Mouse (Mus musculus): ENCODE results near the gene Lemd1. TPM values are rescaled to one million over a fixed set of nuclear protein-coding genes. Genes with fewer than 3 reads are reported as not detected.
"Not testable (repeated sequence)": the region's sequence is repeated elsewhere in the genome, so short reads cannot be mapped to it uniquely, and the experiment has no call there.

Gene Lemd1
- polyA plus RNA-seq, 1 experiment from 2014 or later, result 0.27 TPM

DNA sequence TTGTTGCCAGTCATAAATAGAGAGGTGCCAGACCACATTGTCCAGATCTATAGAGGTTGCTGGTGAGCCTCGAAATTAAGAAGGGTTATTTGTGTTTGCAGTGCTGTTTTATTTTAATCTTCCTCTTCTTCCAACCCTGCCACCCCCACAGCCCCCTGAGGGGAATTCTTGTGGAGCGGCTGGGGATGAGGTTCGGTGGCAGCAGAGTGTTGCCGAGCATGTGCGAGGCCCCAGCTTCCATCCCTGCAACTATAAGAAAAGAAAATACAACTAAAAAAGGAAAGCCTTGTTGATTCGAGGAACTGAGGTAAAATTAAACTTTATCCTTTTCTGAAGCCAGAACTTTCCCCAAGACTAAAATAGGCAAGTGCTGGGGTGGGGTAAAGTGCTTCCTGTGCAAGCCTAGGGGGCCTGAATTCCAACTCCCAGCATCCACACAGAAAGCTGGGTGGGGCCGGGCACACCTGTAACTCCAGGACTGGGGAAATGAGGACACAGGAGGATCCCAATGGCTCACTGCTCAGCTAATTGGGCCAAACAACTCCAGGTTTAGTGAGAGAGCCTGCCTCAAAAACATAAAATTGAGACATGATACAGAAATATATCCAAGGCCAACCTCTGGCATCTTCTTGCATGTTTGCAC lies 77.3 kb downstream of the Lemd1 start:
- Histone ChIP-seq H3K27me3 (ENCODE audit: control insufficient read depth, insufficient read depth, low read length) (no peaks in the 10 kb centered on the region), H3K4me3 (ENCODE audit: low read depth, low read length) (no peak overlapping the region), H3K27ac (ENCODE audit: low read length) (no peak overlapping the region), H3K9me3 (ENCODE audit: control insufficient read depth, low read depth, low read length) (no peaks in the 10 kb centered on the region), H3K36me3 (ENCODE audit: control insufficient read depth, insufficient read depth, low read length) (no peaks in the 10 kb centered on the region), H3K4me2 (replicated peaks; ENCODE audit: low read depth, low read length) (no peak overlapping the region), H3K4me1 (ENCODE audit: control insufficient read depth, insufficient read depth, low read length) (no peaks in the 10 kb centered on the region), H3K9ac (replicated peaks; ENCODE audit: low read depth, low read length) (no peak overlapping the region)
- WGBS, result 72% methylated on average over 7 of the region's 7 CpGs
- no peak for ATAC-seq (ENCODE audit: insufficient number of reproducible peaks, insufficient read depth, low FRiP score, low read depth)

DNA sequence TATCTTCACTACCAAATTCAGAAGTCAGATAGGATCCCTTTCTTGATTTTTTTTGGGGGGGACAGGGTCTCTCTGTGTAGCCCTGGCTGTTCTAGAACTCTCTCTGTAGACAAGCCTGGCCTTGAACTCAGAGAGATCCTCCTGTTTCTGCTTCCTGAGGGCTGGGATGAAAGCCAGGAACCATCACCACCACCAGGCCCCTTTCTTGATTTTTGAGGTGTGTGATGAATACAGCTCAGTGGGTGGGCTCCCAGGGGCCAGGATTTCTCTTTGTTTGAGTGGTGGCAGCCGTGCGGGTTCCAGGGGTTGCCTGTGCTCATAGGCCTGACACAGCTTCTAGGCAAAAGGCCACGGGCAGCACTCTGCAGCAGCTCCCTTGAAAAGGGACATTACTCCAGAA lies 80.0 kb downstream of the Lemd1 start:
- no peaks in the 10 kb centered on the region for H3K4me1 ChIP-seq (ENCODE audit: control insufficient read depth, insufficient read depth, low read length)
- no peak for ATAC-seq (ENCODE audit: insufficient number of reproducible peaks, insufficient read depth, low FRiP score, low read depth)

DNA sequence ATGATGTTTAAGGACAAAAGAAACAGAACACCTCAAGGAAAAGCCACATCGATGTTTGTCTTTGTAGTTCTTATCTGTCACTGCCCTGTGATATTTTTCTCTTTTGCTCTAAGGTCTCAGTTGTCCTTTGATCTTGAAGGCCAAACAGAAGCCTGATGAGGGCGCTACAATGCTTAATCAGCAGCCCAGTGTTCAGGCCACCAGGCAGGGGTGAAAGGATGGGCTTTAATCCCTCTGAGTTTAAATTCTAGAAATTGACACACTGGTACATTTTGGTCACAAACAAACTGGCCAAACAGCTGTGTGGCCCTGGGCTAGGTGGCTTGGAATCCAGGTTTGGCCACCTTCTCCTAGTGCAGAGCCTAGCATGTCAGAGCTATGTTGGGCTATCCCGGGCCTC lies 85.5 kb downstream of the Lemd1 start:
- H3K27me3 ChIP-seq (ENCODE audit: control insufficient read depth, insufficient read depth, low read length), result no peaks in the 10 kb centered on the region
- H3K4me2 ChIP-seq (replicated peaks; ENCODE audit: low read depth, low read length), result no peak overlapping the region
- H3K4me3 ChIP-seq (ENCODE audit: low read depth, low read length), result no peak overlapping the region
- no peaks in the 10 kb centered on the region for H3K9me3 ChIP-seq (ENCODE audit: control insufficient read depth, low read depth, low read length)
- H3K9ac ChIP-seq (replicated peaks; ENCODE audit: low read depth, low read length), result no peak overlapping the region
- H3K27ac ChIP-seq (ENCODE audit: low read length), result no peak overlapping the region
- no peak for ATAC-seq (ENCODE audit: insufficient number of reproducible peaks, insufficient read depth, low FRiP score, low read depth)
- WGBS, result 59% methylated on average over 3 of the region's 3 CpGs
- no peaks in the 10 kb centered on the region for H3K36me3 ChIP-seq (ENCODE audit: control insufficient read depth, insufficient read depth, low read length)
- no peaks in the 10 kb centered on the region for H3K4me1 ChIP-seq (ENCODE audit: control insufficient read depth, insufficient read depth, low read length)

More for the DNA sequence above, 80.0 kb downstream of the Lemd1 start:
- Histone ChIP-seq H3K4me2 (replicated peaks; ENCODE audit: low read depth, low read length) (no peak overlapping the region), H3K9me3 (ENCODE audit: control insufficient read depth, low read depth, low read length) (no peaks in the 10 kb centered on the region), H3K27me3 (ENCODE audit: control insufficient read depth, insufficient read depth, low read length) (no peaks in the 10 kb centered on the region), H3K27ac (ENCODE audit: low read length) (no peak overlapping the region), H3K36me3 (ENCODE audit: control insufficient read depth, insufficient read depth, low read length) (no peaks in the 10 kb centered on the region), H3K9ac (replicated peaks; ENCODE audit: low read depth, low read length) (no peak overlapping the region), H3K4me3 (ENCODE audit: low read depth, low read length) (no peak overlapping the region)
- 71% methylated on average over 3 of the region's 3 CpGs for WGBS

DNA sequence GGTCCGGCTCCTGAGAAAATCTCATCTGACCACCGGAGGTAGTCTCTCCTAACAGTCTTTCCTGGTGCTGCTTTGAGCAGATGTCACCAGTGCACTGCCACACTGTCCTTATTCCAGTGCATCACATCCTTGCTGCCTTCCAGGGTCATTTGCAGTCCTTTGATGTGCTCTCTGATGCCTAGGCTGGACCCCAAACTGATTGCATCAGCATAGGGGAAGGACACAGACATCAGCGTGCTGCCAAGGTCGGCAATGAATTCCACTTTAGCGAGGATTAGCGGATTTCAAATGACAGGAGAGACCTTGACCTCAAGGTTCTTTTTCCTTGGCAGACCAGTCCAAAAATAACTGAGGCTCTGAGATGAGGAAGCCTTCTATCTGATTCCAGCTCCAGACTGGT lies 85.9 kb downstream of the Lemd1 start:
- ATAC-seq (ENCODE audit: insufficient number of reproducible peaks, insufficient read depth, low FRiP score, low read depth), result no peak
- H3K4me1 ChIP-seq (ENCODE audit: control insufficient read depth, insufficient read depth, low read length), result no peaks in the 10 kb centered on the region
- H3K4me3 ChIP-seq (ENCODE audit: low read depth, low read length), result no peak overlapping the region
- no peaks in the 10 kb centered on the region for H3K36me3 ChIP-seq (ENCODE audit: control insufficient read depth, insufficient read depth, low read length)
- H3K4me2 ChIP-seq (replicated peaks; ENCODE audit: low read depth, low read length), result no peak overlapping the region
- H3K27me3 ChIP-seq (ENCODE audit: control insufficient read depth, insufficient read depth, low read length), result no peaks in the 10 kb centered on the region
- 66% methylated on average over 6 of the region's 6 CpGs for WGBS
- H3K9me3 ChIP-seq (ENCODE audit: control insufficient read depth, low read depth, low read length), result no peaks in the 10 kb centered on the region
- no peak overlapping the region for H3K9ac ChIP-seq (replicated peaks; ENCODE audit: low read depth, low read length)
- no peak overlapping the region for H3K27ac ChIP-seq (ENCODE audit: low read length)

DNA sequence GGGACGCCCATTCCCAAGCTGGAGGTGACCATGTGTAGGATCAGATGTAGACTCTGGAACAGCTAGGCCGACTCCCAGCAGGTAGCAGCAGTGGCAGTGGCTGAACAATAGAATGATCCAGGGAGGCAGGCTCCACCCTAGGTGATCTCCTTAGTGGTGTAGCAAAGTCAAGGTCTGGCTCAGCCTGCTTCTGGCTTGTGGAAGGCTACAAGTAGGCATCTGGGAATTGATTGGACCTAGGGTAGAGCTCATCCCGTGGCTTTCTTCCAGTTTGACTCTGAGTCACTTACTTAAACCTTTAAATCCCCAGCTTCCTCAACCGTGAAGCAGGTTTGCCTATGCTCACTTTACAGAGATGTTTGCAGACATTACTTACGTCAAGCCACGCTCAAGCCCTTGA lies 89.4 kb downstream of the Lemd1 start:
- not testable (repeated sequence) for ATAC-seq (ENCODE audit: insufficient number of reproducible peaks, insufficient read depth, low FRiP score, low read depth); H3K4me3 ChIP-seq (ENCODE audit: low read depth, low read length); H3K27ac ChIP-seq (ENCODE audit: low read length); H3K4me2 ChIP-seq (replicated peaks; ENCODE audit: low read depth, low read length); H3K36me3 ChIP-seq (ENCODE audit: control insufficient read depth, insufficient read depth, low read length); H3K27me3 ChIP-seq (ENCODE audit: control insufficient read depth, insufficient read depth, low read length); H3K9ac ChIP-seq (replicated peaks; ENCODE audit: low read depth, low read length); H3K9me3 ChIP-seq (ENCODE audit: control insufficient read depth, low read depth, low read length); H3K4me1 ChIP-seq (ENCODE audit: control insufficient read depth, insufficient read depth, low read length)
- WGBS, result 68% methylated on average over 6 of the region's 6 CpGs

DNA sequence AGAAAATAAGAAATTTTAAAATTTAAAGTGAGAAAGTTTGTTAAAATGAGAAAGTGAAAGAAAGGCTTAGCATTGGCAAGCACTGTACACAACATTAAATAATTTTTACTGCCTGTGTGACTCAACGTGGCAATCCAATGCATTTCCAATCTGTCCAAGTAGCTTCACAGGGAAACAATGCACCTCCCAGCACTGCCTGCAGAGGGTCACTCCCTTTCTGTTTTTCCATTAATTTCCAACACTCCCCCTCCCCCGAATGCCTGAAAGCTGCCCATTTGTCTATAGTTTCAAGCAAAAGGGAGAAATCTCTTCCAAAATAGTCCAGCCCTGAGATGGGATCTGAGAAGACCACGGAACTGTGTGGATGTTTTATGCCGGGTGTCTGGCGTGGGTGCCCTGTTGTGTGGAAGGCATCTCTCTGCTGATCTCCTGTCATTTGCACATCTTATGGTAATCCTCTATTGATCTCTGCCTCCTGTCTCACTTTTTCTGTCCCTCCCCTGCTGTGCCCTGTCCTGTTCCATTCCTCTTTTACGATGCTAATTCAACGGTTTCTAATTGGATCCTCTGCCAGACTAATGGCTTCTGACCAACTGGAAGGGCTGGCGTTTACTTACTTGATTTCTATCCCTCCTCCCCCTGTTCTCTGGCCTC lies 90.4 kb downstream of the Lemd1 start:
- Histone ChIP-seq H3K4me1 (ENCODE audit: control insufficient read depth, insufficient read depth, low read length) (no peaks in the 10 kb centered on the region), H3K4me3 (ENCODE audit: low read depth, low read length) (no peak overlapping the region), H3K4me2 (replicated peaks; ENCODE audit: low read depth, low read length) (no peak overlapping the region), H3K27ac (ENCODE audit: low read length) (no peak overlapping the region), H3K9me3 (ENCODE audit: control insufficient read depth, low read depth, low read length) (no peaks in the 10 kb centered on the region), H3K27me3 (ENCODE audit: control insufficient read depth, insufficient read depth, low read length) (no peaks in the 10 kb centered on the region), H3K9ac (replicated peaks; ENCODE audit: low read depth, low read length) (no peak overlapping the region), H3K36me3 (ENCODE audit: control insufficient read depth, insufficient read depth, low read length) (no peaks in the 10 kb centered on the region)
- 36% methylated on average over 8 of the region's 8 CpGs for WGBS
- ATAC-seq (ENCODE audit: insufficient number of reproducible peaks, insufficient read depth, low FRiP score, low read depth), result no peak

DNA sequence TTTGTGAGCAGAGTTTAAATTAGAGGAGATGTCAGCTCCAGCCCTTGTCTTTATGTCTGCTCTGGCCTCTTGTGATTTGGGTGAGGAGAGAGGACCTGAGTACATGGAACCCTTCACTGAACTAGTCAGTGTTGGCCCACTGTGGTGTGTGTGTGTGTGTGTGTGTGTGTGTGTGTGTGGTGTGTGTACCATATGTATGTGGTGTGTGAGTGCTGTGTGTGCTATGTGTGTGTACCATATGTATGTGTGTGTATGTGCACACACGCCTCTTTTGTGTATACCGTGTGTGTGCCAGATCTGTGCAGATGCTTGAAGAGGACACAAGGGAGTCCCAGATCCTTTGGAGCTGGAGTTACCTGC lies 90.9 kb downstream of the Lemd1 start:
- WGBS, result 76% methylated on average over 2 of the region's 2 CpGs
- Histone ChIP-seq H3K9me3 (ENCODE audit: control insufficient read depth, low read depth, low read length) (no peaks in the 10 kb centered on the region), H3K36me3 (ENCODE audit: control insufficient read depth, insufficient read depth, low read length) (no peaks in the 10 kb centered on the region), H3K27ac (ENCODE audit: low read length) (no peak overlapping the region), H3K4me1 (ENCODE audit: control insufficient read depth, insufficient read depth, low read length) (no peaks in the 10 kb centered on the region), H3K9ac (replicated peaks; ENCODE audit: low read depth, low read length) (no peak overlapping the region), H3K4me2 (replicated peaks; ENCODE audit: low read depth, low read length) (no peak overlapping the region), H3K27me3 (ENCODE audit: control insufficient read depth, insufficient read depth, low read length) (no peaks in the 10 kb centered on the region), H3K4me3 (ENCODE audit: low read depth, low read length) (no peak overlapping the region)
- ATAC-seq (ENCODE audit: insufficient number of reproducible peaks, insufficient read depth, low FRiP score, low read depth), result no peak

DNA sequence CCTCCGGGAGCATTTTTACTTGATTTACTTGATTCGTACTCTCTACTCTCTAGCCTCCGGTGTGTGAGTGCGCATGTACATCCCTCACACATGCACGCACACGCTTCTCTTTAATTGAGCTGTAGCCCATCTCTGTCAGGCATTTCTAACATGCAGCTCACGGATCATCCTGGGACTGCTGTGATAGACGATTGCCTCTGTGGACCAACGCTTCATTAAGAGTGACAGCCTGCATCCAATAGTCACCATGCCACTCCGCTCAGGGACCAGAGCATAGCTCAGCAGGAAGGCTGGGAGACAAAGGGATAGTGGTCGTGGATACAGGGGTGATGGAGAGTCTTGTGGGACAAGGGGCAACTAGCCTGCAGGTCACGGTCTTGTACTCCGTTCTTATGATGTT lies 91.8 kb downstream of the Lemd1 start:
- H3K9ac ChIP-seq (replicated peaks; ENCODE audit: low read depth, low read length), result no peak overlapping the region
- H3K27ac ChIP-seq (ENCODE audit: low read length), result no peak overlapping the region
- H3K4me1 ChIP-seq (ENCODE audit: control insufficient read depth, insufficient read depth, low read length), result no peaks in the 10 kb centered on the region
- no peak for ATAC-seq (ENCODE audit: insufficient number of reproducible peaks, insufficient read depth, low FRiP score, low read depth)
- H3K27me3 ChIP-seq (ENCODE audit: control insufficient read depth, insufficient read depth, low read length), result no peaks in the 10 kb centered on the region
- no peak overlapping the region for H3K4me2 ChIP-seq (replicated peaks; ENCODE audit: low read depth, low read length)
- H3K4me3 ChIP-seq (ENCODE audit: low read depth, low read length), result no peak overlapping the region
- H3K9me3 ChIP-seq (ENCODE audit: control insufficient read depth, low read depth, low read length), result no peaks in the 10 kb centered on the region
- H3K36me3 ChIP-seq (ENCODE audit: control insufficient read depth, insufficient read depth, low read length), result no peaks in the 10 kb centered on the region
- WGBS, result 78% methylated on average over 13 of the region's 13 CpGs

DNA sequence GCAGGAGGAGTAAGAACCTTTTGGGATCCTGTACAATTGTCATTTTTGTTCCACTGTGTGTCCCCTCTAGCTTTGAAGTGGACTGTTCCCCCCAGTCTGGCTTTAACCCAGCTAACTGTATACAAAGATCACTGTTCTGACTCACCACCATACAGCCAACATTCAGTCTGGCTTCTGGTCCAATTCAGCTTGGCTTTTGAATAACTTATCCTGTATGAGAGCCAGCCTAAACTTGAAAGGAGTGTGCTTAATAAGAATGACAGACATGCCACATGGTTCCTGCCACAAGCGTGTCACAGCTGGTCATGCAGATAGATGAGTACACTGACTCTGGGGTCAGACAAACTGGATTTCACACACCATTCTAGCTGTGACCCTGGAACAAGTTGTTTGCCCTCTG lies 95.5 kb downstream of the Lemd1 start:
- no peaks in the 10 kb centered on the region for H3K36me3 ChIP-seq (ENCODE audit: control insufficient read depth, insufficient read depth, low read length)
- H3K4me1 ChIP-seq (ENCODE audit: control insufficient read depth, insufficient read depth, low read length), result no peaks in the 10 kb centered on the region
- H3K4me2 ChIP-seq (replicated peaks; ENCODE audit: low read depth, low read length), result no peak overlapping the region
- ATAC-seq (ENCODE audit: insufficient number of reproducible peaks, insufficient read depth, low FRiP score, low read depth), result no peak
- no peaks in the 10 kb centered on the region for H3K27me3 ChIP-seq (ENCODE audit: control insufficient read depth, insufficient read depth, low read length)
- H3K4me3 ChIP-seq (ENCODE audit: low read depth, low read length), result no peak overlapping the region
- no peak overlapping the region for H3K27ac ChIP-seq (ENCODE audit: low read length)
- no peaks in the 10 kb centered on the region for H3K9me3 ChIP-seq (ENCODE audit: control insufficient read depth, low read depth, low read length)
- WGBS, result 63% methylated on average over 1 of the region's 1 CpGs
- no peak overlapping the region for H3K9ac ChIP-seq (replicated peaks; ENCODE audit: low read depth, low read length)

Measured in stomach, embryonic 14.5 days (tissue).